Comparison of ENCODE assay signal across 12 mouse cellular contexts in genomic region chr3:101876459-101877285, GRCm38 (mm10). TPM values are rescaled to one million over a fixed set of nuclear protein-coding genes. Genes with fewer than 3 reads are reported as not detected.
DNase-seq lines count a peak whose midpoint lies in the region; ATAC-seq and TF ChIP-seq lines count a peak whose summit lies in the region.
"Had no signal": no experiment of that assay in that cellular context is flagged by ENCODE, and none has a peak within 500 bp of the region (broad histone marks: within the 10 kb centered on the region; RNA-seq: fewer than 3 reads in every experiment).

No protein-coding gene starts in this region.

- H3K9ac ChIP-seq in hindbrain, embryonic 14.5 days = no peak overlapping the region
- no peak overlapping the region for H3K9ac ChIP-seq in stomach, embryonic 16.5 days (ENCODE audit: low read length)
- H3K9ac ChIP-seq in stomach, postnatal 0 days (ENCODE audit: low read length) = no peak overlapping the region
- H3K9ac ChIP-seq: limb, embryonic 12.5 days had no signal

- DNase-seq in hindbrain, embryonic 10.5 days (ENCODE audit: low spot score) = no peak
- no peak for DNase-seq in hindbrain, embryonic 14.5 days (ENCODE audit: low spot score)
- DNase-seq in stomach, postnatal 0 days (ENCODE audit: low spot score) = no peak
- DNase-seq in kidney, postnatal 25 days = peak; percentile 16 to 46
- peak; percentile 50 for DNase-seq in lung, postnatal 36 days
- DNase-seq in gastrocnemius, postnatal 10 days = no peak
- no peak for DNase-seq in adrenal gland, postnatal 4 days (ENCODE audit: low spot score in 2 of 2)
- DNase-seq: right cerebral cortex, adult 18-20 months had no signal

- peaks cover 11% of the 10 kb centered on the region; the same call in 1 of the 2 replicates for H3K27me3 ChIP-seq in hindbrain, embryonic 10.5 days (ENCODE audit: insufficient read depth, poor library complexity, severe bottlenecking)
- H3K27me3 ChIP-seq in hindbrain, embryonic 14.5 days (ENCODE audit: control insufficient read depth, insufficient read depth, low read length) = no peaks in the 10 kb centered on the region
- no peaks in the 10 kb centered on the region for H3K27me3 ChIP-seq in stomach, embryonic 16.5 days (ENCODE audit: control insufficient read depth, insufficient read depth, low read length)
- no peaks in the 10 kb centered on the region for H3K27me3 ChIP-seq in stomach, postnatal 0 days (ENCODE audit: control insufficient read depth, insufficient read depth, low read length)
- H3K27me3 ChIP-seq: limb, embryonic 12.5 days had no signal

- peak overlapping the region; percentile 59; the same call in 1 of the 2 replicates for H3K27ac ChIP-seq in hindbrain, embryonic 10.5 days
- H3K27ac ChIP-seq in hindbrain, embryonic 14.5 days = no peak overlapping the region
- H3K27ac ChIP-seq in stomach, embryonic 16.5 days (ENCODE audit: low read length) = peak overlapping the region; percentile 3; the same call in 1 of the 2 replicates
- no peak overlapping the region for H3K27ac ChIP-seq in stomach, postnatal 0 days (replicated peaks)
- H3K27ac ChIP-seq: limb, embryonic 12.5 days had no signal

- no peak for TF ChIP-seq EP300 in stomach, postnatal 0 days (optimal IDR thresholded peaks at IDR 0.05)

- H3K4me1 ChIP-seq in hindbrain, embryonic 10.5 days (replicated peaks) = peaks cover 40% of the 10 kb centered on the region
- 0 out of 2 replicates have a peak, but pooled peaks cover 4% of the 10 kb centered on the region for H3K4me1 ChIP-seq in hindbrain, embryonic 14.5 days (replicated peaks; ENCODE audit: control insufficient read depth, insufficient read depth, low read length)
- no peaks in the 10 kb centered on the region for H3K4me1 ChIP-seq in stomach, embryonic 16.5 days (ENCODE audit: control insufficient read depth, insufficient read depth, low read length)
- H3K4me1 ChIP-seq in stomach, postnatal 0 days (replicated peaks; ENCODE audit: control insufficient read depth, insufficient read depth) = no peaks in the 10 kb centered on the region

- H3K4me3 ChIP-seq in hindbrain, embryonic 10.5 days = no peak overlapping the region
- H3K4me3 ChIP-seq in hindbrain, embryonic 14.5 days (replicated peaks; ENCODE audit: low read length) = no peak overlapping the region
- H3K4me3 ChIP-seq in stomach, embryonic 16.5 days (replicated peaks; ENCODE audit: low read length) = no peak overlapping the region
- no peak overlapping the region for H3K4me3 ChIP-seq in stomach, postnatal 0 days (ENCODE audit: low read depth, low read length)
- H3K4me3 ChIP-seq: limb, embryonic 12.5 days had no signal

- H3K36me3 ChIP-seq in hindbrain, embryonic 10.5 days = peaks cover 22% of the 10 kb centered on the region; the same call in 1 of the 2 replicates
- H3K36me3 ChIP-seq in hindbrain, embryonic 14.5 days (replicated peaks; ENCODE audit: control insufficient read depth, insufficient read depth) = peaks cover 26% of the 10 kb centered on the region
- no peaks in the 10 kb centered on the region for H3K36me3 ChIP-seq in stomach, embryonic 16.5 days (ENCODE audit: control insufficient read depth, insufficient read depth, low read length)
- 0 out of 2 replicates have a peak, but pooled peaks cover 5% of the 10 kb centered on the region for H3K36me3 ChIP-seq in stomach, postnatal 0 days (ENCODE audit: control insufficient read depth, insufficient read depth, low read length)

- WGBS in hindbrain, embryonic 10.5 days = 71% methylated on average over 7 of the region's 7 CpGs
- WGBS in hindbrain, embryonic 14.5 days = 70% methylated on average over 7 of the region's 7 CpGs
- WGBS in stomach, embryonic 16.5 days = 67% methylated on average over 7 of the region's 7 CpGs
- 59% methylated on average over 7 of the region's 7 CpGs for WGBS in stomach, postnatal 0 days

- no peaks in the 10 kb centered on the region for H3K9me3 ChIP-seq in hindbrain, embryonic 10.5 days
- H3K9me3 ChIP-seq in hindbrain, embryonic 14.5 days (ENCODE audit: control insufficient read depth, low read length) = no peaks in the 10 kb centered on the region
- H3K9me3 ChIP-seq in stomach, embryonic 16.5 days (replicated peaks; ENCODE audit: control insufficient read depth, low read length) = no peaks in the 10 kb centered on the region
- H3K9me3 ChIP-seq in stomach, postnatal 0 days (ENCODE audit: control insufficient read depth, low read length) = no peaks in the 10 kb centered on the region
- H3K9me3 ChIP-seq: limb, embryonic 12.5 days had no signal

- TF ChIP-seq CTCF in stomach, postnatal 0 days (IDR thresholded peaks at IDR 0.05; ENCODE audit: low read depth) = no peak

- H3K4me2 ChIP-seq in hindbrain, embryonic 14.5 days (replicated peaks) = no peak overlapping the region
- H3K4me2 ChIP-seq in stomach, embryonic 16.5 days (ENCODE audit: low read depth, low read length) = no peak overlapping the region
- no peak overlapping the region for H3K4me2 ChIP-seq in stomach, postnatal 0 days (replicated peaks; ENCODE audit: low read depth)
- H3K4me2 ChIP-seq: limb, embryonic 12.5 days had no signal

- no peak for ATAC-seq in hindbrain, embryonic 14.5 days (ENCODE audit: low FRiP score)
- ATAC-seq in stomach, embryonic 16.5 days (ENCODE audit: insufficient read depth, low FRiP score) = no peak
- no peak for ATAC-seq in stomach, postnatal 0 days (ENCODE audit: low FRiP score, low TSS enrichment)
- ATAC-seq: forebrain, embryonic 14.5 days; inflammation-experienced regulatory T-cells, adult 6 months had no signal

RNA-seq across cellular contexts. Expression of gene Mab21l3, which starts 27.9 kb away (rescaled TPM):
- polyA plus RNA-seq in hindbrain, embryonic 10.5 days (2016; fragmentation: Nextera tagmentation; extraction: Ambion mirVana) = 0.47 TPM in 2 replicates
- polyA plus RNA-seq in hindbrain, embryonic 14.5 days (2014; fragmentation: Nextera tagmentation; extraction: Ambion mirVana) = 0.08 and 0.12 TPM in 2 replicates
- 3.1 and 3.3 TPM in 2 replicates for polyA plus RNA-seq in stomach, embryonic 16.5 days (2015; fragmentation: Nextera tagmentation; extraction: Ambion mirVana)
- polyA plus RNA-seq in stomach, postnatal 0 days (2015; fragmentation: Nextera tagmentation; extraction: Ambion mirVana) = 0.57 and 0.67 TPM in 2 replicates
- total RNA-seq in gastrocnemius, postnatal 10 days (2021) = under 1 TPM in 1 of 2 experiments, not detected in 1; 0.09 TPM
- total RNA-seq in adrenal gland, postnatal 4 days (2021) = 1 to 10 TPM; 1.0 to 1.1 TPM

RNA-seq across cellular contexts. Expression of gene Slc22a15, which starts 47.6 kb away (rescaled TPM):
- 5.4 and 9.9 TPM in 2 replicates for polyA plus RNA-seq in hindbrain, embryonic 10.5 days (2016; fragmentation: Nextera tagmentation; extraction: Ambion mirVana)
- 6.1 and 6.4 TPM in 2 replicates for polyA plus RNA-seq in hindbrain, embryonic 14.5 days (2014; fragmentation: Nextera tagmentation; extraction: Ambion mirVana)
- polyA plus RNA-seq in stomach, embryonic 16.5 days (2015; fragmentation: Nextera tagmentation; extraction: Ambion mirVana) = 4.5 and 4.7 TPM in 2 replicates
- 4.1 and 5.2 TPM in 2 replicates for polyA plus RNA-seq in stomach, postnatal 0 days (2015; fragmentation: Nextera tagmentation; extraction: Ambion mirVana)
- total RNA-seq in gastrocnemius, postnatal 10 days (2021) = 1 to 10 TPM; 1.9 to 3.5 TPM
- total RNA-seq in adrenal gland, postnatal 4 days (2021) = 1 to 10 TPM; 7.5 to 7.7 TPM

Comparison
In these comparisons a context has a peak if more than half of its experiments do, and no peak if none do; other contexts are left out.
1. H3K27ac ChIP-seq: peak in hindbrain, embryonic 10.5 days (single experiment) and stomach, embryonic 16.5 days (single experiment); none in hindbrain, embryonic 14.5 days (single experiment) and stomach, postnatal 0 days (single experiment).
2. DNase-seq: peak in kidney, postnatal 25 days (2 of 2) and lung, postnatal 36 days (single experiment); none in hindbrain, embryonic 10.5 days (single experiment), hindbrain, embryonic 14.5 days (single experiment), stomach, postnatal 0 days (single experiment), gastrocnemius, postnatal 10 days (single experiment) and adrenal gland, postnatal 4 days (0 of 2).